Mouse (Mus musculus) cerebellum, adult 2 months (tissue): ENCODE results near the gene Tanc1. TPM values are rescaled to one million over a fixed set of nuclear protein-coding genes. Genes with fewer than 3 reads are reported as not detected.
A peak's percentile ranks its signal among the peaks of the same experiment; 100 is the strongest.
"Not testable (repeated sequence)": the region's sequence is repeated elsewhere in the genome, so short reads cannot be mapped to it uniquely, and the experiment has no call there.

Experiments
- DNase-seq, 2 experiments: peaks; one replicate each; pipeline ENCODE4 v3.0.0; 2021
- H3K27ac ChIP-seq: fragments of 200-500 bp; 2 replicates; pipeline ENCODE4 v1.5.1; 2012; ENCODE audit warnings: low read length, control low read depth, inconsistent platforms; ENCODE audit not compliant: insufficient read depth
- H3K27me3 ChIP-seq: fragments of 200-500 bp; 2 replicates; pipeline ENCODE4 v1.6.1; 2012; ENCODE audit warnings: inconsistent platforms, mild to moderate bottlenecking, low read length, moderate library complexity; ENCODE audit not compliant: control insufficient read depth, insufficient read depth
- H3K4me1 ChIP-seq: fragments of 200-500 bp; 2 replicates; pipeline ENCODE4 v1.6.1; 2011; ENCODE audit warnings: low read length; ENCODE audit not compliant: control insufficient read depth, insufficient read depth
- H3K4me3 ChIP-seq: fragments of 200-500 bp; replicated peaks from 2 replicates; pipeline ENCODE3; 2011; ENCODE audit warnings: mild to moderate bottlenecking, low read depth, low read length, control low read depth; ENCODE audit not compliant: insufficient read depth
- CTCF ChIP-seq: fragments of 200-500 bp; IDR thresholded peaks from 2 replicates; pipeline ENCODE4 v1.5.1; 2011; ENCODE audit warnings: low read depth, mild to moderate bottlenecking, control low read depth, low read length, moderate library complexity, borderline replicate concordance; ENCODE audit not compliant: insufficient read depth
- POLR2A ChIP-seq: fragments of 200-500 bp; IDR thresholded peaks from 2 replicates; pipeline ENCODE4 v1.6.1; 2011; ENCODE audit warnings: low read length, control low read depth, borderline replicate concordance; ENCODE audit not compliant: insufficient read depth
- WGBS: fragments of 180-500 bp; shearing (Covaris S2); methylation state at CpG from one replicate; pipeline ENCODE4 v1.1.7; 2018; 5-methylcytosine and 5-hydroxymethylcytosine counted together
- polyA plus RNA-seq: library from polyadenylated mRNA; depleted of rRNA; stranded (reverse); fragments of >200 nt; gene quantifications from 2 replicates; pipeline ENCODE4 v1.2.3, GENCODE M21; 2012; rRNA removed

Tanc1 gene
- polyA plus RNA-seq: 40.7 and 41.2 TPM in 2 replicates

- TF ChIP-seq POLR2A (peak; percentile 48), CTCF (no peak)
- peak; percentile 89 to 91 for DNase-seq
- peaks cover 2% of the 10 kb centered on the region; the same call in 1 of the 2 replicates for H3K4me1 ChIP-seq
- under 1% methylated on average over 98 of the region's 99 CpGs for WGBS
- H3K4me3 ChIP-seq: peak within 1 kb of the TSS; percentile 92
- H3K27ac ChIP-seq: peak within 1 kb of the TSS; percentile 93
- H3K27me3 ChIP-seq: no peaks in the 10 kb centered on the region
Measured at GRCm38 (mm10) chr2:59611831-59612732, at the start of gene Tanc1. Gene Tanc1 (plus strand): TSS chr2:59612042.

GRCm38 (mm10) chr2:59562215-59562614, 49.6 kb upstream of the Tanc1 start:
- no peak for DNase-seq
- TF ChIP-seq POLR2A (no peak), CTCF (no peak)
- H3K4me1 ChIP-seq: 0 out of 2 replicates have a peak, but pooled peaks cover 2% of the 10 kb centered on the region
- no peaks in the 10 kb centered on the region for H3K27me3 ChIP-seq
- no peak overlapping the region for H3K4me3 ChIP-seq
- 95% methylated on average over 4 of the region's 4 CpGs for WGBS
- H3K27ac ChIP-seq: no peak overlapping the region

DNA sequence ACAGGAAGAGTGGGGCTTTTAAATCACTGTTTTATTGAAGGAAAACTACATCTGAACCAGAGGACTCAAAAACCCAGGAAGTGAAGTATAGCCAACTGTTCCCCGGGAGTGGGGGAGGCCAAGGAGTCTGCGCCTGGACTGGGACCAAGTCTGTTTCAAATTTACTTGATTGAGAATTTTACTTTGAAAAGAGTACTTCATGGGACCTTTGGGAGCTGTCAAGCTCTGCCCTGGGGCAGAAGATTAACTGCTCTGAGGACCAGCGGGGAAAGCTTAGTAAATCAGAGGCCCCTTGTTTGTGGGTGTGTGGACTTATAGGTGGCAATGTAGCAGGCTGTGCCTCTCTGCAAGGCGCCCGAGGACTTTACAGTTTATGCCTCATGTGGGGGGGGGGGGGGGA, 49.1 kb upstream of the Tanc1 start:
- TF ChIP-seq CTCF (no peak), POLR2A (no peak)
- H3K4me1 ChIP-seq: 0 out of 2 replicates have a peak, but pooled peaks cover 2% of the 10 kb centered on the region
- WGBS: 55% methylated on average over 5 of the region's 5 CpGs
- no peak overlapping the region for H3K27ac ChIP-seq
- H3K4me3 ChIP-seq: no peak overlapping the region
- no peaks in the 10 kb centered on the region for H3K27me3 ChIP-seq
- no peak for DNase-seq

- not testable (repeated sequence) for H3K27me3 ChIP-seq
Measured at GRCm38 (mm10) chr2:59564029-59564611, 47.7 kb upstream of the Tanc1 start.

DNA sequence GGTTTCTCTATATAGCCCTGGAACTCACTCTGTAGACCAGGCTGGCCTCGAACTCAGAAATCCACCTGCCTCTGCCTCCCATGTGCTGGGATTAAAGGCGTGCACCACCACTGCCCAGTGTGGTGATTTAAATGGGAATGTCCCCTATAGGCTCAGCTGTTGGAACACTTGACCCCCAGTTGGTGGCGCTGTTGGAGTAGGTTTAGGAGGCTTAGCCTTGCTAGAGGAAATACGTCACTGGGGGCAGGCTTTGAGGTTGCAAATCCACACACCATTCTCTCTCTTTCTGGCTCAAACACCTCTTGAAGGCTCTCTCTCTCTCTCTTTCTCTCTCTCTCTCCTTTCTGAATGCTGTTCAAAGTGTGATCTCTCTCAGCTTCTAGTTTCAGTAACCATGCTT, 46.9 kb upstream of the Tanc1 start:
- no peak for TF ChIP-seq CTCF
- no peaks in the 10 kb centered on the region for H3K27me3 ChIP-seq
- H3K4me3 ChIP-seq: no peak overlapping the region
- no peak overlapping the region for H3K27ac ChIP-seq
- H3K4me1 ChIP-seq: no peaks in the 10 kb centered on the region
- DNase-seq: no peak
- WGBS: 82% methylated on average over 4 of the region's 4 CpGs

More at GRCm38 (mm10) chr2:59564029-59564611, 47.7 kb upstream of the Tanc1 start:
- H3K4me3 ChIP-seq, H3K27ac ChIP-seq, DNase-seq, H3K4me1 ChIP-seq: not testable (repeated sequence)
- WGBS: 96% methylated on average over 3 of the region's 10 CpGs

DNA sequence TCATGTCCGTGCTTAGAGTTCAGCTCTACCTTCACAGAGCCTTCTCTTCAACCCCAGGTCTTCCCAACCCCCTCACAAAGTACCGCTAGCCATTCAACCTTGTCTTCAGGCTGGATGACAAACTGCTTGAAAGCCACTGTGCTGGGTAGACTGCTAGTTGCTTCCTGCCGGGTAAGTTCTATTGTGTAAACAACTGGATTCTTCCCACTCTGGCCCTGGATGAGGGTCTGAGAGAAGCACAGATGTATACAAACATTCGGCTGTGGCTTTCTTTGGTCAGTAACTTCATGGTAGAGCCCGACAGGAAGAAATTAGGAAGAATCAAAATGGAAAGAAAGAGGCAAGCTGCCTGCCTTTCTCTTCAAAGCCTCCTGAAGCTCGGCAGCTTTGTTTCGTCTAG, 30.9 kb upstream of the Tanc1 start:
- no peak for DNase-seq
- WGBS: 42% methylated on average over 7 of the region's 7 CpGs
- TF ChIP-seq POLR2A (no peak), CTCF (no peak)

DNA sequence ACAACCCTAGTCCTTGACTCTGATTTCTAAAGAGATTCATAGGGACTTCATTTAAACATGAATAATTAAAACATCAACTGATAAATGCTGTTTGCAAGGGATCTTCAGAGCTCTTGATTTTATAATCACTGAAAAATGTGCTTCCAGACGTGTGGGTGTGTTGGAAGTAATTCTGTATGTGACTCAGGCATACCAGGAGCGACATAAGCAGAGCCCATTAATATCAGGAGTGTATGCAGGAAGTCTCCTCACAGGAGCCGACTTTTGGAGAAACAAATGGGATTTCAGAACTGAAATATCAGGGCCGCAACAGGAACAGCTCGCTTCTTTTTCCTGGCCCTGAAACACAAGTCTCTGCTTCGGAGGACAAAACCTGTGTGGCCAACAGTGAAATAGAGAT, 27.9 kb upstream of the Tanc1 start:
- TF ChIP-seq CTCF: no peak
- no peak for TF ChIP-seq POLR2A
- no peaks in the 10 kb centered on the region for H3K4me1 ChIP-seq
- H3K27ac ChIP-seq: no peak overlapping the region
- H3K4me3 ChIP-seq: no peak overlapping the region
- DNase-seq: no peak
- WGBS: 88% methylated on average over 6 of the region's 6 CpGs
- H3K27me3 ChIP-seq: no peaks in the 10 kb centered on the region

More for the DNA sequence above, 30.9 kb upstream of the Tanc1 start:
- H3K27ac ChIP-seq: no peak overlapping the region
- no peaks in the 10 kb centered on the region for H3K27me3 ChIP-seq
- H3K4me1 ChIP-seq: no peaks in the 10 kb centered on the region
- H3K4me3 ChIP-seq: no peak overlapping the region

- H3K4me1 ChIP-seq: no peaks in the 10 kb centered on the region
- no peak overlapping the region for H3K27ac ChIP-seq
- DNase-seq: no peak
- TF ChIP-seq POLR2A (no peak), CTCF (no peak)
- H3K27me3 ChIP-seq: no peaks in the 10 kb centered on the region
- no peak overlapping the region for H3K4me3 ChIP-seq
- 66% methylated on average over 10 of the region's 10 CpGs for WGBS
Measured at GRCm38 (mm10) chr2:59587387-59588095, 24.3 kb upstream of the Tanc1 start.
